Mouse (Mus musculus): ENCODE measurements around the gene Neu3. TPM values are rescaled to one million over a fixed set of nuclear protein-coding genes. Genes with fewer than 3 reads are reported as not detected.
"Not testable (repeated sequence)": the region's sequence is repeated elsewhere in the genome, so short reads cannot be mapped to it uniquely, and the experiment has no call there.

The Neu3 gene
- polyA plus RNA-seq, 1 experiment, result 0.88 TPM

- no peak overlapping the region for H3ac ChIP-seq (ENCODE audit: control insufficient read depth, insufficient read length)
- TF ChIP-seq REST (IDR thresholded peaks at IDR 0.05; ENCODE audit: insufficient read depth, insufficient read length), result no peak
- TF ChIP-seq TCF3 (IDR thresholded peaks at IDR 0.05; ENCODE audit: insufficient read length, low read depth), result no peak
- no peaks in the 10 kb centered on the region for H3K27me3 ChIP-seq (ENCODE audit: control insufficient read depth, insufficient read depth, insufficient read length)
- H3K79me2 ChIP-seq (ENCODE audit: control insufficient read depth, insufficient read depth), result no peaks in the 10 kb centered on the region
- H3K4me3 ChIP-seq, result no peak overlapping the region
- H3K36me3 ChIP-seq (ENCODE audit: control insufficient read depth, insufficient read depth), result no peaks in the 10 kb centered on the region
- no peak overlapping the region for H3K4me2 ChIP-seq (ENCODE audit: low read depth)
Observed at GRCm38 (mm10) chr7:99824649-99825483, 3.4 kb downstream of the Neu3 start.

GRCm38 (mm10) chr7:99823045-99823663, 5.1 kb downstream of the Neu3 start:
- H3K79me2 ChIP-seq (ENCODE audit: control insufficient read depth, insufficient read depth), result no peaks in the 10 kb centered on the region
- H3ac ChIP-seq (ENCODE audit: control insufficient read depth, insufficient read length), result no peak overlapping the region
- no peak overlapping the region for H3K4me2 ChIP-seq (ENCODE audit: low read depth)
- no peaks in the 10 kb centered on the region for H3K36me3 ChIP-seq (ENCODE audit: control insufficient read depth, insufficient read depth)
- TF ChIP-seq REST (IDR thresholded peaks at IDR 0.05; ENCODE audit: insufficient read depth, insufficient read length) (no peak), TCF3 (IDR thresholded peaks at IDR 0.05; ENCODE audit: insufficient read length, low read depth) (no peak), POLR2A (IDR thresholded peaks at IDR 0.05; ENCODE audit: insufficient read length, low read depth) (no peak), POLR2AphosphoS2 (IDR thresholded peaks at IDR 0.05; ENCODE audit: insufficient read length, low read depth) (no peak), CEBPB (IDR thresholded peaks at IDR 0.05; ENCODE audit: insufficient read depth, poor library complexity, severe bottlenecking) (no peak), E2F4 (IDR thresholded peaks at IDR 0.05; ENCODE audit: insufficient read depth) (no peak), SRF (IDR thresholded peaks at IDR 0.05; ENCODE audit: control insufficient read depth, insufficient read length, low read depth) (no peak), MYOG (IDR thresholded peaks at IDR 0.05; ENCODE audit: control insufficient read depth in 1 of 3, insufficient read depth in 1 of 3, insufficient read length in 2 of 3, low read depth in 2 of 3) (no peak), MYOD1 (IDR thresholded peaks at IDR 0.05; ENCODE audit: control insufficient read depth in 1 of 3, insufficient read length in 2 of 3, low read depth in 2 of 3) (no peak), USF1 (IDR thresholded peaks at IDR 0.05; ENCODE audit: low read depth) (no peak), TCF12 (IDR thresholded peaks at IDR 0.05; ENCODE audit: insufficient read depth, poor library complexity, severe bottlenecking) (no peak), MAX (IDR thresholded peaks at IDR 0.05; ENCODE audit: low read depth) (no peak)
- no peaks in the 10 kb centered on the region for H3K27me3 ChIP-seq (ENCODE audit: control insufficient read depth, insufficient read depth, insufficient read length)
- H3K4me3 ChIP-seq, result no peak overlapping the region

- no peaks in the 10 kb centered on the region for H3K36me3 ChIP-seq (ENCODE audit: control insufficient read depth, insufficient read depth)
- TF ChIP-seq MYOG (IDR thresholded peaks at IDR 0.05; ENCODE audit: control insufficient read depth in 1 of 3, insufficient read depth in 1 of 3, insufficient read length in 2 of 3, low read depth in 2 of 3) (no peak), MAX (IDR thresholded peaks at IDR 0.05; ENCODE audit: low read depth) (no peak), MYOD1 (IDR thresholded peaks at IDR 0.05; ENCODE audit: control insufficient read depth in 1 of 3, insufficient read length in 2 of 3, low read depth in 2 of 3) (no peak), REST (IDR thresholded peaks at IDR 0.05; ENCODE audit: insufficient read depth, insufficient read length) (no peak), TCF12 (IDR thresholded peaks at IDR 0.05; ENCODE audit: insufficient read depth, poor library complexity, severe bottlenecking) (no peak), SRF (IDR thresholded peaks at IDR 0.05; ENCODE audit: control insufficient read depth, insufficient read length, low read depth) (no peak), CEBPB (IDR thresholded peaks at IDR 0.05; ENCODE audit: insufficient read depth, poor library complexity, severe bottlenecking) (no peak), TCF3 (IDR thresholded peaks at IDR 0.05; ENCODE audit: insufficient read length, low read depth) (no peak)
- H3K4me2 ChIP-seq (ENCODE audit: low read depth), result no peak overlapping the region
- H3K4me3 ChIP-seq, result no peak overlapping the region
- H3ac ChIP-seq (ENCODE audit: control insufficient read depth, insufficient read length), result no peak overlapping the region
- H3K79me2 ChIP-seq (ENCODE audit: control insufficient read depth, insufficient read depth), result no peaks in the 10 kb centered on the region
- H3K27me3 ChIP-seq (ENCODE audit: control insufficient read depth, insufficient read depth, insufficient read length), result no peaks in the 10 kb centered on the region
Observed at GRCm38 (mm10) chr7:99822426-99822825, 5.8 kb downstream of the Neu3 start.

- Histone ChIP-seq H3ac (ENCODE audit: control insufficient read depth, insufficient read length) (no peak overlapping the region), H3K4me3 (no peak overlapping the region), H3K36me3 (ENCODE audit: control insufficient read depth, insufficient read depth) (no peaks in the 10 kb centered on the region), H3K79me2 (ENCODE audit: control insufficient read depth, insufficient read depth) (no peaks in the 10 kb centered on the region), H3K4me2 (ENCODE audit: low read depth) (no peak overlapping the region), H3K27me3 (ENCODE audit: control insufficient read depth, insufficient read depth, insufficient read length) (no peaks in the 10 kb centered on the region)
- TF ChIP-seq MAX (IDR thresholded peaks at IDR 0.05; ENCODE audit: low read depth) (no peak), TCF3 (IDR thresholded peaks at IDR 0.05; ENCODE audit: insufficient read length, low read depth) (no peak), POLR2AphosphoS2 (IDR thresholded peaks at IDR 0.05; ENCODE audit: insufficient read length, low read depth) (no peak)
Observed at GRCm38 (mm10) chr7:99821953-99822352, 6.3 kb downstream of the Neu3 start.

- not testable (repeated sequence) for H3ac ChIP-seq (ENCODE audit: control insufficient read depth, insufficient read length); H3K79me2 ChIP-seq (ENCODE audit: control insufficient read depth, insufficient read depth); H3K4me3 ChIP-seq; H3K4me2 ChIP-seq (ENCODE audit: low read depth); H3K27me3 ChIP-seq (ENCODE audit: control insufficient read depth, insufficient read depth, insufficient read length); H3K36me3 ChIP-seq (ENCODE audit: control insufficient read depth, insufficient read depth)
Observed at GRCm38 (mm10) chr7:99818181-99818725, 10.0 kb downstream of the Neu3 start.
